Mouse (Mus musculus) stomach, postnatal 0 days (tissue): Measurements from ENCODE around the gene Sec22c.

Experiments
- CTCF ChIP-seq: IDR thresholded peaks from 2 replicates; pipeline ENCODE4 v1.5.1; 2016; ENCODE audit warnings: antibody characterized with exemption, low read depth, mild to moderate bottlenecking, moderate library complexity
- EP300 ChIP-seq: optimal IDR thresholded peaks from 2 replicates; pipeline ENCODE3; 2016; ENCODE audit warnings: antibody characterized with exemption

DNA sequence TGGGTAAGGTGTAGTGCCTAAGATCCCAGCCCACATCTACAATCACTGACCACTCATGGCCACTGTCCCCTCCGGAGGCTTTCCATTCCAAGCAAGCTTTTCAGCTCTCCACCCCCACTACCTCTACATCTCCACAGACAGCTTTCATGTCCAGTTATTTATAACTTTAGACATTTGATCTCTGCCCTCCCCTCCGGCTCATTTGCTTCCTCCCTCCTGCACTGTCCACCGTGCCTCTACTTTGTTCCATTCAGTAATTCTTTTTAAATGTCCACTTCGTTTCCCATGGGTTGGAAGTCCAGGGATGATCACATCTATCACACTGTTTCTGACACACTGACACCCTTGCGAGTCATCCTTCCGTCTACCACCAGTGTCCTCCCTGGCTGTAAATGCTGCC, 2.5 kb upstream of the Sec22c start:
- TF ChIP-seq EP300 (no peak), CTCF (no peak)
